Mouse (Mus musculus) gastrocnemius, postnatal 10 days (tissue): ENCODE measurements around the gene Tnik. TPM values are rescaled to one million over a fixed set of nuclear protein-coding genes. Genes with fewer than 3 reads are reported as not detected.

Source experiments
- DNase-seq: peaks from one replicate; pipeline ENCODE4 v3.0.0; 2021; ENCODE audit warnings: mixed read lengths
- total RNA-seq, 2 experiments: library from RNA; stranded (reverse); gene quantifications; 2 replicates each; pipeline ENCODE4 v1.2.3; 2021

Tnik gene
- total RNA-seq, 2 experiments from 2014 or later, result 70.8 to 72.5 TPM

DNA sequence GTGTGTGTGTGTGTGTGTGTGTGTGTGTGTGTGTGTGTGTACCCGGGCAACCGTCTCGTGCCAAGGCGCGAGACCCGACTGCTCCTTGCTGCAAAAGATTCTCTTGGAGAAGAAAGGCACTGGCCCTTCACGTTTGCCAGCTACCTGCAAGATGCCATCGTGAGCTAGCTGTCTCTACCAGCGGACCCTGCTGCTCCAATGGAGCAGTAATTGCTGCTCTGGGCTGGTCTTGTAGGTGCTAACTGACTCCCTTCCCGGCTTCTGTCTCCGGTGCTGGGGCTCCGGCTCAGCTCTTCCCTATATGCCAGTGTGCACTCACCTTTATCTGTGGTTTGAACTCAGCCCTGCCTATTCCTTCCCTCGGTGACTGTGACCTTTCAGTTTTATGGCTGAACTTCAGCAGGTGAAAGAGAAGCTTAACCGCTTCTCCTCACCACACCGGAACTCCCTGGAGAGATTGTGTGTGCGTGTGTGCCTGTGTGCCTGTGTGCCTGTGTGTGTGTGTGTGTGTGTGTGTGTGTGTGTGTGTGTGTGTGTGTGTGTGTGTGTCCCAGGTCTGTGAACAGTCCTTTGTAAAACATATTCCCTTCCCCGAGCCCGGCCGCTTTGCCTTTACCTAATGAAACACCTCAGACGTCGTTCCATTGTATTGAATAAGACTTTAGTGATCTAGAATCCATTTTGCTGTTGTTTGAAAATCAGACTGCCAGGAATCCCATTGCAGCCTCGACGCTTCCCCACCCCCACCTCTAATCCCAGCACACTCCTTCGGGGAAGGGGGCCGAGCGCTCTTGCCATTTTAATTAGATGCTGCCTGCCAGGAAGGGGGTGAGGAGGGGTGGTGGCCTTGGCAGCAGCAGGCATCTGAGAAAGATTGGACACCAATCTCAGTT lies 1.2 kb downstream of the Tnik start:
- DNase-seq, result peak; percentile 29

DNA sequence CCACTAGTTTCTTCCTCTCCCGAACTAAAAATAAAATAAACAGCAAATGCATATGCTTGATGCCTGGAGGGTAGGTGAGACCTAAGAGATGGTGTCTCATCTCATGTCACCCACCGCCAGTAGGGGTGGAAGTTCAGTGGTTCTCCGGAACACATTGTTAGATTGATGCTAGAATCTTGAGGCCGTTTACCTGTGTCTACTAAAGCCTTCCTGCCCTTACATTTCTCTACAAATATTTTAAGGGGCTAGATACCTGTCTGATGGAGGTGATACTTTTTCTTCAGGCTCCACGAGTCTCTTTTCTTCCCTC lies 1.8 kb downstream of the Tnik start:
- DNase-seq, result no peak

DNA sequence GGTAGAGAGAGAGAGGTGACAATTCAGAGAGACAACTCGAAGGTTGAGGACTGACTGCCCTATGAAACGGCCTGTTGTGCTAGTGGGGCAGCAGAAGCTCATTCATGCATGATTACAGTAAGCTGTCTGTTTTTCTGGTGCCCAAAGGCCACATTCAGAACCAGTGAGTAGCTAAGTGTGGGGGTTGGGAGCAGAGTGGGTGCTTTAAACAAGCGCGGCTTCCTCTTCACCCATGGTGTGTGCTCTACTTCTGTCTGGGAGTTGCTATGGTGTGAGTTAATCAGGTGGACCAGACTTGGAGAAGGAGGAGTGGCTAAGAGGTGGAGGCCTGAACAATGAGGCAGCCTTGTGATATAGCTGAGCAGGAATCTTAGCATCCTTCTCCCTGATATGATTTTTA lies 2.2 kb downstream of the Tnik start:
- no peak for DNase-seq

DNA sequence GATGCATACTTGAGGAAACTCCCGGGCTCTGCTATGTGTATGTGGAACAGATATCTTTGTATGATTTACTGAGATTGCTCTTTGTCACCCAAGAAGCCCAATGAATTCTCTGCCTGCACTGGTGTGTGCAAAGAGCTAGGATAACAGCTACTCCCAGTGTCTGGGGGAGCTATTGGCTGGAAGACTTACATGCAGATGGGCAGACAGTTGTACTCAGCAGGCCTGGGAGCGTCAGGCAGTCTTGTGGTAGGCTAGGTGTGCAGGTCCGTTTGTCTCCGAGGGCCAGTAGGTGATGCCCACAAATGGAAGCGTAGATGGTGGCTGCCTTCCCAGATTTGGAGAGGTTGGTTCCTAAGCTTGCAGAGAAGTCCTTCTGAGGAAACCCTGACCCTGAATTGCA lies 2.6 kb downstream of the Tnik start:
- no peak for DNase-seq

DNA sequence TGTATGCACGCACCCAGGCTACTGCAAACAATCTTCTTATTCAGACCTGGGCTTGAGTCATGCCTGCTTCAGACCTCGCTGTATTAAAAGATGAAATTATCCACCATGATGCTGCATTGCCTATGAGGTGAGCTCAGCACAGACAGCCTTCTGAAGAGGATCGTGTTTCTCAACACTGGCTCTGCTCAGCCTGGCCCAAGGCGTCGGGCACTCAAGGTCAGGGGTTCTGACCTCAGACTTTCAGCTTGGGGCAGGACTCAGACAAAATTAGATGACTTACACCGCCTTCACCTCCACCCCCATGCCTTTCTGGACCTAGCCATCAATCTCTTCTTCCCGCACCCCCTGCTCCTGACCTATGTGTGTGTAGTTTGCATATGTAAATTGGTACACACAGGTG lies 4.2 kb downstream of the Tnik start:
- no peak for DNase-seq

DNA sequence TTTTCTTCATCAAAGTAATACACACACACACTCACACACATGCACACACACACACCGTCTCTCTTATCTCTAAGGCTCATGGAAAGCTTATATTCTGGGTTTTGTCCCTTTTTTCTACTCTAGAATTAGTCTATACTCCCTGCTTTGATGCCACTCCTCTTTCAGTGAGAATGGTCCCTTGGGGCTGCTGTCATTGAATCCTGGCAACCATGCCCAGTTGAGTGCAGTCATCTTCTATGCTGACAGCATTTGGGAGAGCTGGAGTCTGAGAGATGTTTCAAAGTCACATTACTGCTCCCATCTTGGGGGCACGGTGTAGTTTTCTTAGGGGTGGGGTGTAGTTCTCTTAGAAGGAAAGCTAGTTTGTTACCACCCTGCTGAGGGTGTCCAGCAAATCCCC lies 6.7 kb downstream of the Tnik start:
- no peak for DNase-seq

DNA sequence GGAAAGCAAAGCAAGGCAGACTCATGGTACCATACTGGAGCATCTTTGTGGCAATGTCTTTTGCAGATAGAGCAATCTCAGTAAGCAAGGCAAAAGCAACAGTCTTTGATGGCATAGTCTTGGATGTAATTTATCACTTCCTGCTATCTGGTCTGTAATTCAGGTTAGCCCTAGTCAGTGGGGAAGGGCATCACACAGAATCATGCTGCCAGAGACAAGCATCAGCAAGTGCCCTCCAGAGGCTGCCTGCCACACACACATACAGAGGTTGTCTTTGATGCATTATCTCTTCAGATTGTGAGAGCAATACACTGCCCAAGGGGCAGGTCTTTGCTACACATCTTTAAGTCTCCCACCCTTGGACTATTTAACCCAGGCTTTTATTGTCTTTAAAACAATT lies 8.9 kb downstream of the Tnik start:
- no peak for DNase-seq

DNA sequence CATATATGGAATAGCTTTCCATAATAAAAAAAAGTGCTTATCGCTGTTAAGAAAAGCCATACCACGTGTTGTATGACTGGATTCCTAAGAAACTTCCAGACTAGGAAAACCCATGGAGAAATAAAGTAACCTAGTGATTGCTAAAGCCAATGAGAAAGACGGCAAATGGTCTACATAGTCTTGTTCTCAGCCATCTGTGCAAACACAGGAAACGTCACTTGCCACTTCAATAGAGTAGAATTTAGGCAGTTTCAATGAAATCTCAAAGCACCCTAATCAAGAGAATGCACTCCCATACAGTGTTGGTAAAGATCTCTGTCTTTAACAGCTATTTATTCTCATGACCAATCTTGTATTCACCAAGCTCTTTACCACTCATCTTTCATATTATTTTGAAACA lies 11.7 kb downstream of the Tnik start:
- no peak for DNase-seq

DNA sequence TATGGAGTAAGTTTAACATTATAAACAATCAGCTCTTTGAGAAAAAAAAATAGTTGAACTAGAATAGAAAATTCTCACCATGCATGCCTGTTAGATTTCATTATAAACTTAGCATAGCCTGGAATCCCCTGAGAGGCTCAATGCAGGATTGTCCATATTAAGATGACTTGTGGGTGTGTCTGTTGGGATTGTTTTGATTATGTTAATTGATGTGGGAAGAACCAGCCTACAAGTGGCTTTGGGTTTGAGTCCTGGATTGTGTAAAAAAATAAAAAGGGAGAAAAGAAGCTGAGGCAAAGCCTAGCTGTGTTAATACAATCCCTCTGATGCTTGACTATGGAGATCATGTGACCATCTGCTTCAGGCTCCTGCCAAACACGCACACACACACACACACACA lies 26.7 kb downstream of the Tnik start:
- DNase-seq, result no peak

DNA sequence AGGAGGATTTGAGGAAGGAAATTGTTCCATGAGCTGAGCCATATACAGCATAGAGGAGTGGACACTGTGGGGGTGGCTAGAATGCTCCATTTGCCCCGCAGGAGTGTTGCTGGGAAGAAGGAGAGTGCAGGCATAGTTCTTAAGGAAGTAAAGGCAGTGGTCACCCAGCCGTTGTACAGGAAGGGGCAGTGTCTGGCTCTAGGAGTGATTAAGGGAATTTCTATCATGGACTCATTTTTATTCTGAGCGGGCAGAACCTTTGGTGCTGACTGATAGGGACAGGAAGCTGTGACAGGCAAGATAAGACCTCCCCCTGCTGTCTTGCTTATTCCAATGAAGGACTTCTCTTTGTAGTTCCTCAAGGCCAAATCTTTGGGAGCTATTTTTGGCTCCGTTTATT lies 38.4 kb downstream of the Tnik start:
- DNase-seq, result no peak

DNA sequence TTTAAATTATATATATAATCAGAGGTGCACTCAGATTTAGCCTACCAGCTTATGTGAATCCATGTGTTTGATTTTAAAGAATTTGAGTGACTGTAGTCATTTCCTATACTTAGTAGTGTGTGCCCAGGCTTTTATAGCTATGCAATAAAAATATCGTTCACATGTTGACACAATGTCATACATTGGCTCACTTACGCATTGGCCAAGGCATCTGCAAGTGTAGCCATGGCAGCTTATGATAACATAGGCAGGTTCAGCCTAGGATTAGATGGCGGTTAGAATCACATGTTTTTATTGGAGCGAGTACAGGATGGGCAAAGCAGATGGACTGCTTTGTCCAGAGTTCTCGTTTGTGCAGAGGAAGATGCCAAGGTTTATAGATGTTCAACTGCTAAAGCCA lies 40.9 kb downstream of the Tnik start:
- DNase-seq, result no peak

DNA sequence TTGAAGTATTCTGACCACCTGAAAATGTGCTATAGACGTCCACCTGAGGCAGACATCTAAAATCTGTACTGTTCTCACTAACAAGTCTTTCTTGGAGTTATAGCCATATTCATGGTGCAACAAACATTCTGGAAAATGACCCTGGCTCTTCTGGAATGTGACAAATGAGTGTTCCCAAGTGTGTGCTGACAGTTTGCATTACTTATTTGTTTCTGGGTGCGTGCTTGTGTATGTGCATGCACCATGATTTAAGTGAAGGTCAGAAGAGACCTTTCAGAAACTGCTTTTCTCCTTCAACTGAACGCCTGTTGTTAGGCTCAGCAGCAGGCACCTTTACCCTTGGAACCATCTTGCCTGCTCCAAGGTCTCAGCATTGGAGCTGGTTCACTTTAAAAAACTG lies 43.8 kb downstream of the Tnik start:
- DNase-seq, result no peak

DNA sequence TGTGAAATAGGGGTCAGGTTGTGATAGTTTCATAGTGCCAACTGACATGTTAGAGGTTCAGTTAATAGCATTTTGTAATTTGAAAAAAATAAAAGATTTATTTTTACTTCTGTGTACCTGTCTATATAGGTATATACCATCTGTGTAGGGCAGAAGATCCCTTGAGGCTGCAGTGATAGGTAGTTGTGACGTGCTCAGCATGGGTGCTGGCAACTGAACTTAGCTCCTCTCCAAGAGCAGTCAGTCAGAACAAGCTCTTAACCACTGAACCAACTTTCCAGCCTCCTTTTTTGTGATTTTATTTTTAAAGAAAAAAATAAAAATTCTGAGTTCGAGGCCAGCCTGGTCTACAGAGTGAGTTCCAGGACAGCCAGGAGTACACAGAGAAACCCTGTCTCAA lies 51.4 kb downstream of the Tnik start:
- no peak for DNase-seq

DNA sequence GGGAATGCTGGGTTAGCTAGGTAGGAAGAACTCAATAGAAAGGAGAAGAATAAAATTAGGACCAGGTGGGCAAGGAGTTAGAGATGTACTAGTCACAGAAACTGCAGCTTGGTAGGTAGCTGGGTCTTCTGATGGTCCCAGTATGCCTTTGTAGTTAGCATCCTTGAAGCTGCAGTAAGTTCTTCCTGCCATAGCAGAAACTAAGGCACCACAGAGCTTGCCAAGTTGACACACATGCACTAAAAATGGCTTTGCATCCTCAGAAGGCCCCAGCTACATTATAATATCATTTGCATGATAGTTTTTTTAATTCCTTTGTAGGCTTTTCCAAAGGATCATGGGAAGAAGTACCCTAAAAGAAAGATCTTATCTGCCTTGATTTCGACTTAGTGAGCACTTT lies 54.3 kb downstream of the Tnik start:
- no peak for DNase-seq

DNA sequence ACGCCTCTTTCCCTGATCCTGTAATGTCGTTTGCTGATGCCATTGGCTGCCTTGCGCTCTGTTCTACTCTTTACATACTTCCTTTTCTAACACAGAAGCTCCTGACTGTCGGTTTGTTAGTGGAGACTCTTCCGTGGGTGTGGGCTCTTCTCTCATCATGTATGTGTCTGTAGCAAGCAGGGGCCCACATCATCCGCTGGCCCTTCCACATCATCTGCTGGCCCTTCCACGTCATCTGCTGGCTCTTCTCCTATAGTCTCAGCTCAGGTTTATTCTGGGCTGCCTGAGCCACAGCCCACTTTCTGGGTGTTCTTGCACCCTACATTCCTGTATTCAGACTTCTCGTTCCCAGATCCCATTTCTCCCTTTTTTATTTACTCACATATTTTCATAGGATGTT lies 58.6 kb downstream of the Tnik start:
- DNase-seq, result no peak

DNA sequence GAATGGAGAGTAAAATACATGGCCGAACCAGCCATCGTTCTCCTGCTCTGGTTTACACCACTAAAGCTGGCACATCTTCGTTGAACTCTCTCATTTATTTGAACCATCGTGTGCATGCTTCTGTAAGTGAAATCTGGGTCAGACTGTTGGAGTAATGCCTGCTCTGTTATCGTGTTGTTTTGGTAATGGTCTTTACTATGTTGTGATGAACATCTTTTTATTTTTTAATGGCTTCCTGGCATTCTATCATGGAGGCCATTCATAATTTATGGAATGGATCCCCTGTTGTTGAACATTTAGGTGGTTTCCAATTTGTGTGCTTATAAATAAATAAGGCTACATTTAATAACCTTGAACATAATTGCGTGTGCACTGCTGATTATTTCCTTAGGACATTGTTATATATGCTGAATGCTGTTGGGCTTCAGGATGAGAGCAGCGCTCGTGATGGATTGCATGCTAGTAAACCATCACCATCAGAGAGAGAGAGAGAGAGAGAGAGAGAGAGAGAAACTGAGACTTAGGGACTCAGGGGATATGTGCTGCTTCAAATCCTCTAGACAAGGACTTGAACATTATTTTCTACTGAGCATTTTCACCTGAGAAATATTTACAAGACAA lies 62.7 kb downstream of the Tnik start:
- no peak for DNase-seq

DNA sequence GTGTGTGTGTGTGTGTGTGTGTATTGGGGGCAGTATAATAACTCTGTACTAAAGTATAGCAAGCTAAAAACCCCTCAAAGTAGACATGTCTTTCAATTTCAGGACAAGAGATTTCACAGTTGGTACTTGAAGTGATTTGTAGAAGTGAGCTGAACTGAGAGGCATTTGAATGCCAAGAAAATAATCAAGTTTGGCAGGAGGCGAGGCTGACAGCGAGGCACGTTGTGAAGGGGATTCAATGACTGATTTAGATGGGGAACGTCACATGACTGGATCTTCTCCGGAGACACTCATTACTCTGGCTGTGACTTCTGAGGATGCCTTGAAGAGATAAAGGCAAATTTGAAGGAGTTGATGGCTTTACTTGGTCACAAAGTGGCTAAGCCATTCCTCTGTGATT lies 69.3 kb downstream of the Tnik start:
- no peak for DNase-seq

DNA sequence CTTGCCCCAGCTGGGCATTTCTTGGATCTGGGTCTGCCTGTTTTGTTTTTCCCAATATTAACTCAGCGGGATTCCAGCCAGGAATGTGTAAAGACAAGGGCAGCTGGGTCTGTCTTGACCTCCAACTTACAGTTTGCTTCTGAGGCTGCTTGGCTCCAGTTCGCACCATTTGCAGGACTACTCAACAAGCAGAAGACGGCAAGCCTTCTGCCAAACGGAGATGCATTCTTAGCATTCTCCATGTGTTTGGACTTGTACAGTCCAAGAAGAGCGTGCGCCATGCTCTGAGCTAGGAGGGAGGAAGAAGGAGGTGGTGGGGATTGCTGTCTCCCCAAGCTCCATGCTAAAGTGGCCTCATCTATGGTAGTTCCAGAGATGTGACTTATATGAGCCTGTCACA lies 70.9 kb downstream of the Tnik start:
- DNase-seq, result peak; percentile 36

DNA sequence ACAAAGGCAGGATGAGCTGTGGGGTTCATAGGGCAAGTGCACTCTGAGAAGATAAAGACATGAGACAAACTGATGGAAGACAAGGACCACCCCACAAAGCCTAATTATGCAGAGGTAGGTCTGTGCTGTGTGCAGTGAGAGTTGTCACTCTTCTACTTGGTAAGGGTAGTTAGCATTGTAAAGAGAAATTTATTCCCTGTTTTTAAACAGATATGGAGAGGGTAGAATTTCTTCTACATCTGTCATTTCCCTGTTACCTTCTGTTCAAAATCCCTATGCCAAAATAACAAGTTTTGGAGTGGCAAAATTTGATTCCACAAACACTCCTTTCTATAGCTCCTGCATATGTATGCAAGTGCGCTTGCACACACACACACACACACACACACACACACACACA lies 71.5 kb downstream of the Tnik start:
- no peak for DNase-seq

DNA sequence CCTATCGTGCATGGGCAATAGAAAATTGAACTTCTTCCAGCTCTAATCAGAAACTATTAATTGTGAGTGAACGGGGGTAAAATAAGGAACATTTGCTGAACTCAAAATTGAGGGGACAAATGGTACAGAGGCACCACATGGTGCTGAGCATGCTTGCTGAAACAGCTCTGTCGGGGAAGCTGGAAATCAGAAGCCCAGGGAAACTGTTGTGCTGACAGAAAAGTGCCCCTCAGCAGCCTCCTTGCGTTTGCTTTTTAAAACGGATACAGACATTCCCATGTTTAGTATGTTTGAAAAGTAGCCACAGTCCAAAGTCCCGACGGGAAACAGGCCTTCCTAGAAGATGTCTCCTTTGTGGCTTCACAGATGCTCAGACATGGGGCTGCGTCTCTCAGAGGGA lies 77.1 kb downstream of the Tnik start:
- DNase-seq, result no peak

DNA sequence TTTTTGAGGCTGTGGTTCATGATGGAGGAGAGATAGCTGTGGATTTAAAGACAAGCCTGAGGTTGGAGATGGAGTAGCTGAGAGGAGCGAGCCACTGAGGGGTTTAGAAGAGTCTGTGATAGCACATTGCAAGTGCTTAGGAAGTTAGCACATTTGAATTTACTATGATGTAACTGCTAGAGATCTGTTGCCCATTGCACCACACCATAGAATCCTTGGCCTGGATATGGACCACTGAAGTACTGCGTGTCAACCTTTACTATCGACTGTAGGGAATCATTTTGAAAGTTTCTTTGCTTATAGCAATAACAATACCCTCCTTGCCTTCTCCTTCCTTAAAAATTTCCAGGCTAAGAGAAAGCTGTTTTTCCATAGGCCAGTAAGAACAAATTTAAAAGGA lies 80.2 kb downstream of the Tnik start:
- no peak for DNase-seq

DNA sequence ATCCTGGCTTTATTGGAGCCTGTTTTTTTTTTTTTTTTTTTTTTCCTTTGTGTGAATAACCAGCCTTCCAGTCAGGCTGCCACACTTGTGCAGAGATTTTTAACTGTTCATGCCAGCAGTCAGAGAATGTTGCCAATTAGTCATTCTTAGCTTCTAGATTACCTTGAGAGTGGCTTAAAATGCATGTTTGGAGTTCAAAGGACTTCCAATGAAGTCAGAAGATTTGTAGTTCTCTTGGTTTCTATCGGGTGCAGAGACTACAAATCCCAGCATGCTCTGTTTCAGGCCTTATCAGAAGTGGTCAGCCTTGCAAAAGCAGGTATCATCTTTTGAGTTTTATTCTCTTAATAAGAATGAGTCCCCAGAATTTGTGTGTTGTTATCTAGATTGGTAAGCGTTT lies 80.6 kb downstream of the Tnik start:
- no peak for DNase-seq

DNA sequence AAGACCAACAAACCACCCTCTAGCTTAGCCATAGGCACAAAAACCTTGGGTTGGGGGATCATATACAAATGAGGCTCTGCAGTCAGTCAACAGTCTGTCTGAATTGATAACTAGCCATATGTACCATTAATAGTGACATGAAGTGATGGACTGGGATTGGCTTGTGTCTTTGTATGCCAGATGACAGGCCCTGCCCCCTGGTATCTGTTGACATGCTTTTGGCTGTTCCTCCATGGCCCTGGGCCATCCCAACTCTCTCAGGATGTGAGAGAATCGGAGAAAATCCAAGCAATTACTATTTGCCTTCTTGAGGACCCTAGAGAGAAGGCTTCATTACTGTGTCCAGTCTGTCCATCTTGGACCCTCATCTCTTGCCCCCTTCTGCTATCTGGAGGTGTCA lies 82.4 kb downstream of the Tnik start:
- DNase-seq, result no peak

DNA sequence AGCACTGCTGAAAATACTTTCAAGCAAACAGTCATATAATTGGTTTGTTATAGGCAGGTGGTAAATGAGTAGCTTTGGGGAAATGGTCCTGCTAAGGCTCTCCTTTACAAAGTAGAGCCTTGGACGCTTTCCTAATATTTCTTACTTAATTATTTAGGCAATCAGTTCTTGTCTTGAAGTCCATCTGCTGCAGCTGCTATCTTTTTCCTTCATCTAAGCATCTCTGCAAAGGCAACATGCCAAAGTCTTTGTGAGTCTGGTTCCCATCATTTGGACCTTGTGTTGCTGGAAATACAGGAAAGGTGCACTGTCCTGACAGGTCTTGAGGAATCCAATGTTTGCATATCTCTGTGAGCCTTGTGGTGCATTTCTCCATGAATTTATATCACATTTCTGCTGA lies 82.9 kb downstream of the Tnik start:
- no peak for DNase-seq

DNA sequence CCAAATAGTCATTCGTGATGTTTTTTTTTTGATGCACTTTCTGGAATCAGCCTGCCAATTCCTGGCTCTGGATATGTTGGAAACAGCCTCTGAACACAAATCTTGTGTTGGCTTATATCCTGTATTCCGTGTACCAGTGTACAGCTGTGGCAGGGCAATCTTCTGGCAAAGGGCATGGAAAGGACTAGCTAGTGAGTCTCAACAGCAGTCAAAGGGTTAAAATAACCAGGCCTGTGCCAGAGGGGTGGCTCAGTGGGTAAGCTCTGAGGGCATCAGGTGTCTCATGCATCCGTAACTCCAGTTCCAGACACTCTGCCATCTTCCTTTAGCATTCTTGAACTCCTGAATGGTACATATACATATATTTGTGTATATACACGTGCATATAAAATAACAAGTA lies 83.5 kb downstream of the Tnik start:
- DNase-seq, result no peak
